Mouse (Mus musculus) C2C12 (cell line): ENCODE results near the gene Tex22.

Source experiments
- CTCF ChIP-seq: IDR thresholded peaks from one replicate; pipeline ENCODE4 v1.5.1; 2011; ENCODE audit not compliant: control insufficient read depth, insufficient read depth, insufficient read length
- MAX ChIP-seq: IDR thresholded peaks from one replicate; pipeline ENCODE4 v1.6.1; 2011; ENCODE audit warnings: mild to moderate bottlenecking, control low read depth

DNA sequence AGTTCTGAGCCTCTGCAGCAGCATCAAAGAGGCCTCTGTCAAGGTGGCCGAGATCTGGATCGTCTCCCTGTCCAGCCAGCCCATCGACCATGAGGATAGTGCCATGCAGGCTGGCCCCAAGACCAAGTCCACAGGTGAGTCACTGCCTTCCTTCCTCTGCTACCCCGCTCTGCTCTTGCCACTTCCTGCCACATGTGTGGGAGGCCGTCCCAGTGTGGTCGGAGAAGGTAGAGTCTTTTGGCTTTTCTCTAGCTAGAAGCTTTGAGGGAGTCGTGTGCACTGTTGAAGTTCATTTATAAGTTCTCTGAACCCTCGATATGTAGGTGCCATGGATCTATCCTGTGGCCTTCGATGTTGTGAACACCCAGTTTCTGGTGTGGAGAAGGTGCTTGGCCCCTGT, 24.5 kb upstream of the Tex22 start:
- TF ChIP-seq MAX (no peak), CTCF (no peak)
